Mouse (Mus musculus) urinary bladder, postnatal 10 days (tissue): ENCODE results near the gene Vmn2r3.
"Not testable (repeated sequence)": the region's sequence is repeated elsewhere in the genome, so short reads cannot be mapped to it uniquely, and the experiment has no call there.

Experiments used
- DNase-seq: peaks from one replicate; pipeline ENCODE4 v3.0.0; 2022; ENCODE audit warnings: low spot score

Gene Vmn2r3

GRCm38 (mm10) chr3:64289609-64290008 is at the start of gene Vmn2r3:
Vmn2r3 (minus strand) TSS chr3:64289709.
- no peak for DNase-seq

GRCm38 (mm10) chr3:64332548-64332947 is 43.0 kb upstream of the Vmn2r3 start:
- no peak for DNase-seq

GRCm38 (mm10) chr3:64321824-64322223 is 32.3 kb upstream of the Vmn2r3 start:
- DNase-seq, result no peak

- DNase-seq, result no peak
Observed at GRCm38 (mm10) chr3:64306799-64307198, 17.3 kb upstream of the Vmn2r3 start.

GRCm38 (mm10) chr3:64265762-64266112 is 23.8 kb downstream of the Vmn2r3 start:
- no peak for DNase-seq

GRCm38 (mm10) chr3:64265056-64265761 is 24.3 kb downstream of the Vmn2r3 start:
- DNase-seq, result not testable (repeated sequence)

GRCm38 (mm10) chr3:64259582-64259981 is 29.9 kb downstream of the Vmn2r3 start:
- DNase-seq, result no peak

- DNase-seq, result no peak
Observed at GRCm38 (mm10) chr3:64251646-64252045, 37.9 kb downstream of the Vmn2r3 start.

- DNase-seq, result not testable (repeated sequence)
Observed at GRCm38 (mm10) chr3:64250461-64250860, 39.0 kb downstream of the Vmn2r3 start.

- not testable (repeated sequence) for DNase-seq
Observed at GRCm38 (mm10) chr3:64235459-64235858, 54.0 kb downstream of the Vmn2r3 start.

GRCm38 (mm10) chr3:64233655-64234054 is 55.9 kb downstream of the Vmn2r3 start:
- DNase-seq, result not testable (repeated sequence)

GRCm38 (mm10) chr3:64227243-64227642 is 62.3 kb downstream of the Vmn2r3 start:
- no peak for DNase-seq
